Mouse (Mus musculus) MN1 (cell line): Measurements from ENCODE around the gene Zfhx3.
A peak's percentile ranks its signal among the peaks of the same experiment; 100 is the strongest.

Experiments
- DNase-seq: peaks from one replicate; pipeline ENCODE4 v3.0.0-alpha.2; 2016; ENCODE audit warnings: low spot score

The Zfhx3 gene

DNA sequence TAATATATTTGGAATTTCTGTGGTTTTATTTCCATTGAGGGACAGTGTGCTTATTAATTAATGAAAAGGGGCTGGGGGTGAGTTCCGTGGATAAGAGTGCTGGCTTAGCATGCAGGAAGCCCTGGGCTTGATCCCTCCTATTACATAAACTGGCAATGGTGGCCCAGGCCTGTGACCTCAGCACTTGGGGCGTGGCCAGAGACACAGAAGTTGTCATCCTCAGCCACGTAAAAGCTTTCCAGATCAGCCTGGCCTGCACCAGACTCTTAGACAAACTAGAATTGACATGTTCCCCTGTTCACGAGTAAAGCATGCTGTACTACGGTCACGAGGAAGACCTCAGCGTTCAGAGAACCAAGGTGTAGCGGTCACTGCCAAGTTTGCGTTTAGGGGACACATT, 808.4 kb downstream of the Zfhx3 start:
- DNase-seq = no peak

GRCm38 (mm10) chr8:108754556-108754955, 812.1 kb downstream of the Zfhx3 start:
- DNase-seq = no peak

GRCm38 (mm10) chr8:108755400-108756325, 813.2 kb downstream of the Zfhx3 start:
- peak; percentile 58 for DNase-seq

- peak; percentile 49 for DNase-seq
Measured at GRCm38 (mm10) chr8:108759511-108760330, 817.3 kb downstream of the Zfhx3 start.

DNA sequence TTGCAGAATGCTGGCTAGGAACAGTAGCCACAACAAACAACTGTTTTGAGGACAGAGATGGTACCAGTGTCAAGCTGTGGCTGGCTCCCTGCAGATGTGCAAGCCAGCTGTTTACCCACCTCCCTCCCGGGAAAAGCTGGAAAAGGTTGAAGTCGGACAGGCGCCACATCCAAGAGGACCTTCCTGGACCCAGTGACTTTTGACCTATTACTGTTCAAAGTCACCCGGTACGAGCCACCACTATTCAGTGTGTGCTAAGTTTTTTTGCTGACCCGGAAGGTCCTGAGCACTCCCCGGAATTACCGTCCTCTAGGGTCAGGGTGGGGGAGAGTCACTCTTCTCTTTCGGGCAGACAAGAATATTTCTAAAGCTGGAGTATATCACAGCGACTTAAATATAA, 818.3 kb downstream of the Zfhx3 start:
- DNase-seq = no peak

DNA sequence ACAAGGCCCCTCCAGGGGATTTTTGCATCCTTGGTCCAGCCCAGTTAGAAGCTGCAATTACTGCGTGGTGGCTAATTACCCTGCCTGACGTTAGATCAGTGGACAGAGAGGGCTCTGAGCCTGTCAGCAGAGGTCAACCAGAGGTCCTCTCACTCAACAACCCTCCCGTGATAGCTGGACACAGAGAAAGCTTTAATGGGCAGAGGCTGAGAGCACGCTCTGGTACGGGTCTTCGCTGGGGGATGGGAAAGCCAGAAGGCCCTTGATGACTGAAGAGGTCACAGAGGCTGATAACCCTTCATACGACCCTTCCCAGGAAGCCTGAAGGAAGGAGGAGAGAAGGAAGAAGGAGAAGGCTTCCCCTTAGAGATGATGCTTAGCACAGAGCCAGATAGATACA, 820.1 kb downstream of the Zfhx3 start:
- no peak for DNase-seq

- no peak for DNase-seq
Measured at GRCm38 (mm10) chr8:108764403-108765194, 822.2 kb downstream of the Zfhx3 start.

GRCm38 (mm10) chr8:108766102-108766501, 823.7 kb downstream of the Zfhx3 start:
- no peak for DNase-seq

DNA sequence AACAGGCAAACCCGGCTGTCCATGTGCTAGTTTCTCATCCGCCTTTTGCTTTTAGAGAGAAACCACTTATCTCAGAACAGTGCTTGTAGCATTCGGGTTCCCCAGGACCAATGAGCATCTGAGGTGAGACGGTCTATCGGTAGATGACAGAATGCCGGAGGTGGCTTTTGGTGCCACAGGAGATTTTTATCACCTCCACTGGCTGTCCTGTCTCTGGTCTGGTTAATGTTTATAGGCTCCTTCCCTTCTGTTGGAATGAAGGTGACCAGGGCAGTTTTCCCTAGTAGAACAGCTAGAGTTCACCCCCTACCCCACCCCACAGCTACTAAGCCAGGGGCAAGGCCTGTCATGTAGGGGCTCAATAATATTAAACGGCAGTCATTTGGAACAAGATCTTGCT, 825.6 kb downstream of the Zfhx3 start:
- DNase-seq = no peak

- no peak for DNase-seq
Measured at GRCm38 (mm10) chr8:108770334-108770733, 827.9 kb downstream of the Zfhx3 start.

GRCm38 (mm10) chr8:108773436-108773835, 831.0 kb downstream of the Zfhx3 start:
- DNase-seq = no peak

GRCm38 (mm10) chr8:108778063-108778462, 835.6 kb downstream of the Zfhx3 start:
- DNase-seq = no peak

- DNase-seq = no peak
Measured at GRCm38 (mm10) chr8:108778551-108778950, 836.1 kb downstream of the Zfhx3 start.

- no peak for DNase-seq
Measured at GRCm38 (mm10) chr8:108780766-108781165, 838.3 kb downstream of the Zfhx3 start.

- peak; percentile 34 for DNase-seq
Measured at GRCm38 (mm10) chr8:108781192-108781591, 838.7 kb downstream of the Zfhx3 start.

DNA sequence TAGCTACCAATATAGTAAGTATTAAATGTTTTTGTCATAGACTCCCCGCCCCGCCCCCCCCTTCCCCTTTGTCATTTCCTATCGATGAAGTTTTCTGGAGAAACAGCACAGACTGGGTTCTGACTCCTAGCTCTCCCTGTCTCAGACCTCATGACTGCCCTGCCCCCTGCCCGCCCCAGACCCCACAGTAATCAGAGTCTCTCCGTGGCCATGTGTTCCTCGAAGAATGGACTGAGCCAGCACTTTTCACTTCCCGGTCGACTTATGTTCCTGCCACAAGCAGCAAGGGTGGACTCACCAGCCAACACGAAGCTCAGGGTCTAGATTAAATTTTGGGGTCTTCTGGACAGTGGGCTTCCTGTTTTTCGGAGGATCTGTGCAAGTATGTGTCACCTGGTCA, 840.7 kb downstream of the Zfhx3 start:
- no peak for DNase-seq

- DNase-seq = peak; percentile 13
Measured at GRCm38 (mm10) chr8:108788156-108788761, 845.8 kb downstream of the Zfhx3 start.

DNA sequence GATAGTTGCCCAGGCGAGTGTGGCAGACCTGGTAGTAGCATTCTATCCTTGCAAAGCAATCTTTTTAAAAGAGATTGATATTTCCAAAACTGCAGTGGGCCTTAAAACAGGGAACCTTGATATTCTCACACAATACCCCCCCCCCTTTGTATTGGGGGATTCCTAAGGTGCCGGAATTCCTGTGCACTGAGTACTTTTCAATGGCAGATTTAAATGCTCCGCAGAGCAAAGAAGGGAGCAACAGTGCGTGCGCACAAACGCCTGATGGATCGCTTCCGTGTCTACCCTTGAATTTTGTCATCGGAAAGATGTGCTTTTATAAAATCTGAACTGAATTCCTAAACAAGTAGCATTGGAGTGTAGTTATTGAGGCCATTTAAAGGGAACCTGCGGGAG, 846.3 kb downstream of the Zfhx3 start:
- no peak for DNase-seq

GRCm38 (mm10) chr8:108790559-108791293, 848.3 kb downstream of the Zfhx3 start:
- peak; percentile 75 for DNase-seq

- DNase-seq = no peak
Measured at GRCm38 (mm10) chr8:108796076-108796475, 853.6 kb downstream of the Zfhx3 start.

- no peak for DNase-seq
Measured at GRCm38 (mm10) chr8:108796882-108797281, 854.4 kb downstream of the Zfhx3 start.
